Mouse (Mus musculus): ENCODE measurements around the gene Slc6a9.

The Slc6a9 gene

GRCm38 (mm10) chr4:117872471-117872886, 38.2 kb downstream of the Slc6a9 start, which contains the start of gene Ccdc24:
TSS of gene Ccdc24 (minus strand) at chr4:117872557.
- no peak for DNase-seq (ENCODE audit: low read depth in 2 of 2, low spot score in 2 of 2)

GRCm38 (mm10) chr4:117873615-117874014, 39.3 kb downstream of the Slc6a9 start:
- no peak for DNase-seq (ENCODE audit: low read depth in 2 of 2, low spot score in 2 of 2)

- peak in 1 of 2 experiments; percentile 34 for DNase-seq (ENCODE audit: low read depth in 2 of 2, low spot score in 2 of 2)
Measured at GRCm38 (mm10) chr4:117878301-117878700, 44.0 kb downstream of the Slc6a9 start.

GRCm38 (mm10) chr4:117878703-117879102, 44.4 kb downstream of the Slc6a9 start:
- no peak for DNase-seq (ENCODE audit: low read depth in 2 of 2, low spot score in 2 of 2)

- no peak for DNase-seq (ENCODE audit: low read depth in 2 of 2, low spot score in 2 of 2)
Measured at GRCm38 (mm10) chr4:117882701-117883691, 48.7 kb downstream of the Slc6a9 start, which contains the start of gene B4galt2. TSS of gene B4galt2 (minus strand) at chr4:117883487.

- no peak for DNase-seq (ENCODE audit: low read depth in 2 of 2, low spot score in 2 of 2)
Measured at GRCm38 (mm10) chr4:117884146-117884545, 49.8 kb downstream of the Slc6a9 start.

GRCm38 (mm10) chr4:117885093-117885492, 50.8 kb downstream of the Slc6a9 start:
- no peak for DNase-seq (ENCODE audit: low read depth in 2 of 2, low spot score in 2 of 2)

- no peak for DNase-seq (ENCODE audit: low read depth in 2 of 2, low spot score in 2 of 2)
Measured at GRCm38 (mm10) chr4:117885994-117886393, 51.7 kb downstream of the Slc6a9 start.

GRCm38 (mm10) chr4:117886644-117887043, 52.3 kb downstream of the Slc6a9 start:
- DNase-seq (ENCODE audit: low read depth in 2 of 2, low spot score in 2 of 2) = no peak

GRCm38 (mm10) chr4:117887133-117887532, 52.8 kb downstream of the Slc6a9 start, which contains the start of gene Atp6v0b:
TSS of gene Atp6v0b (minus strand) at chr4:117887333.
- DNase-seq (ENCODE audit: low read depth in 2 of 2, low spot score in 2 of 2) = peak; percentile 83 to 88

GRCm38 (mm10) chr4:117887920-117888319, 53.6 kb downstream of the Slc6a9 start:
- DNase-seq (ENCODE audit: low read depth in 2 of 2, low spot score in 2 of 2) = no peak

- no peak for DNase-seq (ENCODE audit: low read depth in 2 of 2, low spot score in 2 of 2)
Measured at GRCm38 (mm10) chr4:117889471-117889870, 55.2 kb downstream of the Slc6a9 start.

- no peak for DNase-seq (ENCODE audit: low read depth in 2 of 2, low spot score in 2 of 2)
Measured at GRCm38 (mm10) chr4:117890031-117890430, 55.7 kb downstream of the Slc6a9 start.

- DNase-seq (ENCODE audit: low read depth in 2 of 2, low spot score in 2 of 2) = no peak
Measured at GRCm38 (mm10) chr4:117890750-117891149, 56.4 kb downstream of the Slc6a9 start.

- DNase-seq (ENCODE audit: low read depth in 2 of 2, low spot score in 2 of 2) = peak; percentile 53 to 65
Measured at GRCm38 (mm10) chr4:117891738-117892161, 57.4 kb downstream of the Slc6a9 start, which contains the start of gene Dph2. TSS of gene Dph2 (minus strand) at chr4:117892032.

- DNase-seq (ENCODE audit: low read depth in 2 of 2, low spot score in 2 of 2) = no peak
Measured at GRCm38 (mm10) chr4:117893376-117893775, 59.1 kb downstream of the Slc6a9 start.

- no peak for DNase-seq (ENCODE audit: low read depth in 2 of 2, low spot score in 2 of 2)
Measured at GRCm38 (mm10) chr4:117894601-117895000, 60.3 kb downstream of the Slc6a9 start.

GRCm38 (mm10) chr4:117895339-117895738, 61.0 kb downstream of the Slc6a9 start:
- DNase-seq (ENCODE audit: low read depth in 2 of 2, low spot score in 2 of 2) = no peak

- no peak for DNase-seq (ENCODE audit: low read depth in 2 of 2, low spot score in 2 of 2)
Measured at GRCm38 (mm10) chr4:117896031-117896430, 61.7 kb downstream of the Slc6a9 start.

- no peak for DNase-seq (ENCODE audit: low read depth in 2 of 2, low spot score in 2 of 2)
Measured at GRCm38 (mm10) chr4:117898111-117898510, 63.8 kb downstream of the Slc6a9 start.

- no peak for DNase-seq (ENCODE audit: low read depth in 2 of 2, low spot score in 2 of 2)
Measured at GRCm38 (mm10) chr4:117904094-117904493, 69.8 kb downstream of the Slc6a9 start.

GRCm38 (mm10) chr4:117904761-117905160, 70.5 kb downstream of the Slc6a9 start:
- no peak for DNase-seq (ENCODE audit: low read depth in 2 of 2, low spot score in 2 of 2)
